Mouse (Mus musculus): ENCODE data around the gene B230307C23Rik. TPM values are rescaled to one million over a fixed set of nuclear protein-coding genes. Genes with fewer than 3 reads are reported as not detected.
"Not testable (repeated sequence)": the region's sequence is repeated elsewhere in the genome, so short reads cannot be mapped to it uniquely, and the experiment has no call there.

Gene B230307C23Rik
- polyA plus RNA-seq, 1 experiment from 2014 or later: 22.8 TPM

- Histone ChIP-seq H3K27ac (ENCODE audit: low read depth, low read length) (no peak overlapping the region), H3K9ac (ENCODE audit: low read depth, low read length) (no peak overlapping the region), H3K27me3 (replicated peaks; ENCODE audit: control insufficient read depth, insufficient read depth, low read length) (no peaks in the 10 kb centered on the region), H3K4me1 (replicated peaks; ENCODE audit: control insufficient read depth, insufficient read depth, low read length) (no peaks in the 10 kb centered on the region), H3K9me3 (ENCODE audit: control insufficient read depth) (no peaks in the 10 kb centered on the region), H3K4me2 (replicated peaks; ENCODE audit: low read depth) (no peak overlapping the region), H3K36me3 (ENCODE audit: control insufficient read depth, insufficient read depth) (0 out of 2 replicates have a peak, but pooled peaks cover 3% of the 10 kb centered on the region), H3K4me3 (ENCODE audit: low read depth, low read length) (no peak overlapping the region)
- ATAC-seq: no peak
- 85% methylated on average over 2 of the region's 2 CpGs for WGBS
- TF ChIP-seq CTCF (IDR thresholded peaks at IDR 0.05; ENCODE audit: low read depth): peak; percentile 75
Measured at GRCm38 (mm10) chr16:98041676-98042075, 44.6 kb downstream of the B230307C23Rik start.

- H3K27me3 ChIP-seq (replicated peaks; ENCODE audit: control insufficient read depth, insufficient read depth, low read length); H3K4me1 ChIP-seq (replicated peaks; ENCODE audit: control insufficient read depth, insufficient read depth, low read length); H3K9me3 ChIP-seq (ENCODE audit: control insufficient read depth); H3K9ac ChIP-seq (ENCODE audit: low read depth, low read length); H3K4me2 ChIP-seq (replicated peaks; ENCODE audit: low read depth); ATAC-seq; H3K4me3 ChIP-seq (ENCODE audit: low read depth, low read length); H3K36me3 ChIP-seq (ENCODE audit: control insufficient read depth, insufficient read depth); H3K27ac ChIP-seq (ENCODE audit: low read depth, low read length): not testable (repeated sequence)
- WGBS: 59% methylated on average over 3 of the region's 3 CpGs
Measured at GRCm38 (mm10) chr16:98079382-98079781, 82.3 kb downstream of the B230307C23Rik start.

GRCm38 (mm10) chr16:98081140-98081539 lies 84.0 kb downstream of the B230307C23Rik start:
- H3K4me3 ChIP-seq (ENCODE audit: low read depth, low read length): peak overlapping the region; percentile 67
- not testable (repeated sequence) for H3K9ac ChIP-seq (ENCODE audit: low read depth, low read length); H3K27ac ChIP-seq (ENCODE audit: low read depth, low read length); H3K9me3 ChIP-seq (ENCODE audit: control insufficient read depth); H3K36me3 ChIP-seq (ENCODE audit: control insufficient read depth, insufficient read depth); H3K4me1 ChIP-seq (replicated peaks; ENCODE audit: control insufficient read depth, insufficient read depth, low read length); ATAC-seq; H3K27me3 ChIP-seq (replicated peaks; ENCODE audit: control insufficient read depth, insufficient read depth, low read length)
- WGBS: 90% methylated on average over 1 of the region's 1 CpGs
- peak overlapping the region; percentile 92 for H3K4me2 ChIP-seq (replicated peaks; ENCODE audit: low read depth)

Other genes with a start within 250 kb of the B230307C23Rik start
- gene Ripk4, start 233.5 kb upstream of the B230307C23Rik start, polyA plus RNA-seq (2015; fragmentation: Nextera tagmentation; extraction: Ambion mirVana): 11.9 and 12.9 TPM in 2 replicates
- 1.3 and 2.4 TPM in 2 replicates for gene Prdm15, start 145.5 kb upstream of the B230307C23Rik start, polyA plus RNA-seq (2015; fragmentation: Nextera tagmentation; extraction: Ambion mirVana)
- 12.6 and 12.7 TPM in 2 replicates for gene C2cd2, start 34.7 kb upstream of the B230307C23Rik start, polyA plus RNA-seq (2015; fragmentation: Nextera tagmentation; extraction: Ambion mirVana)
- 4.1 and 4.2 TPM in 2 replicates for gene Zbtb21, start 34.7 kb upstream of the B230307C23Rik start, polyA plus RNA-seq (2015; fragmentation: Nextera tagmentation; extraction: Ambion mirVana)
- 1.9 and 2.3 TPM in 2 replicates for gene A630089N07Rik, start 85.1 kb downstream of the B230307C23Rik start, polyA plus RNA-seq (2015; fragmentation: Nextera tagmentation; extraction: Ambion mirVana)

All from intestine, postnatal 0 days (tissue).